Mouse (Mus musculus): ENCODE data around the gene Wdr86.

Wdr86 gene

DNA sequence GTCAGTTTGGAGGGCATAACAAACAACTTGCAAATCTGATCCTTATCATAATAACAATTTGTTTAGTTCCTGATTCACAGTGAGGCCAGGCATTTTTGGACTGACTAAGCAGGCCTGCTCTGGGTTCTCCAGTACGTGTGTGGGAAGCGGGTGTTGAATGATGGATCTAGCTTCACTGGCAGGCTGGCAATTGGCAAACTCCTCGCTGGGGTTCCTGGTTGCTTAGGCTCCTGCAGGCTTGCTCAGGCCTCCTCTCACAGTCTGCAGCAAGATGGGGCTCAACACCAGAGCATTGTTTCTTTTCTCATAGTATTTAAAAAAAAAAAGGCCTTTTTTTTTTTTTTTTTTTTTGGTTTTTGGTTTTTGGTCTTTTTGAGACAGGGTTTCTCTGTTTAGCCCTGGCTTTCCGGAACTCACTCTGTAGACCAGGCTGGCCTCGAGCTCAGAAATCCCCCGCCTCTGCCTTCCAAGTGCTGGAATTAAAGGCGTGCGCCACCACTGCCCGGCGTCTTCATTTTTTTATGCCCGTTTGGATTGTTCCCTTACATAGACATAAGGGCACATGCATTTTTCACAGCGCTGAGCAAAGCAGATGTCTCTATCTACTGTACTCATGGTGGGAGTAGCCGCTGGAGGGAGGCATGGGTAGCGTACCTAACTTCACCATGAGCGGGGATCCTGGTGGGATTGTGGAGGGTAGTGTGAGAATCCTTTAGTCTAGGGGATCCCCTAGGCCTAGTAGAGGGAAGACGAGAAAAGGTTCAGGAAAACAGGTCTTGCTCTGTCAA is 45.8 kb downstream of the Wdr86 start:
- peak; percentile 60 for ATAC-seq (ENCODE audit: low TSS enrichment)

DNA sequence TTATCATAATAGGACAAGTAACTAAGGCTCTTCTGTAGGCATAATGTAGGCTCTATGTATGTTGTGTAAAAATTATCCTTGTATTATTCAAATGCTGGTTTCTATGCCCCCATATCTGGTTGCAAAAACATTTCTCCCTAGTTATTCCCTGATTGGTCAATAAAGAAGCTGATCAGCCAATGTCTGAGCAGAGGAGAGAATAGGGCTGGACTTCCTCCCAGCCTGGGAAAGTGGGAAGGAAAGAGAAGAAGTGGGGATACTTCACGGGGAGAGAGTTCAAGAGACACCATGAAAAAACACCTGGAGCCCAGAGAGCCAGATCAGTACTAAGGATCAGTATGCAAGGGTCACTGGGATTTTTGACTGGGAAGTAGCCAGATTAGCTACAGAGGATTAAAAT is 49.1 kb downstream of the Wdr86 start:
- ATAC-seq (ENCODE audit: low TSS enrichment): no peak

DNA sequence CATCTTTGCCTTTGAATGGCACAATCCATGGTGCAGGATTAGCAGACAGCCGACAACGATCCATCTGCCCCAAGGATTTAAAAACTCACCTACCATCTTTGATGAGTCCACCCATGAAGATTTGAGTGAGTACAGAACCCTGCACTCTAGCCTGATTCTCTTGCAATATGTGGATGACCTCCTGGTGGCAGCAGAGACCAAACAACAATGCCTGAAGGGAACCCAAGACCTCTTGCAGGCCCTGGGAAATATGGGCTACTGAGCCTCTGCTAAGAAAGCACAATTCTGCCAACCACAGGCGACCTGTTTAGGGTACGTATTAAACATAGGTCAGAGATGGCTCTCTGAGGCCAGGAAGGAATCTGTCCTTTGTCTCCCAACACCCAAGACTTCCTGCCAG is 56.3 kb downstream of the Wdr86 start:
- peak; percentile 88 for ATAC-seq (ENCODE audit: low TSS enrichment)
